Mouse (Mus musculus) T-helper 17 cell (primary cell): ENCODE data around the gene Srd5a1.
"Not testable (repeated sequence)": the region's sequence is repeated elsewhere in the genome, so short reads cannot be mapped to it uniquely, and the experiment has no call there.

Experiments used
- in situ Hi-C, 2 experiments: fragments of 300-600 bp; cut with MboI, MseI; formaldehyde crosslinking; loops; 1 replicate in 1 of 2; 2 replicates in 1 of 2; pipeline ENCODE4 v1.15.1; 2025; ENCODE audit warnings: high pct_unique_total_duplicates in 2 of 2

The Srd5a1 gene

DNA sequence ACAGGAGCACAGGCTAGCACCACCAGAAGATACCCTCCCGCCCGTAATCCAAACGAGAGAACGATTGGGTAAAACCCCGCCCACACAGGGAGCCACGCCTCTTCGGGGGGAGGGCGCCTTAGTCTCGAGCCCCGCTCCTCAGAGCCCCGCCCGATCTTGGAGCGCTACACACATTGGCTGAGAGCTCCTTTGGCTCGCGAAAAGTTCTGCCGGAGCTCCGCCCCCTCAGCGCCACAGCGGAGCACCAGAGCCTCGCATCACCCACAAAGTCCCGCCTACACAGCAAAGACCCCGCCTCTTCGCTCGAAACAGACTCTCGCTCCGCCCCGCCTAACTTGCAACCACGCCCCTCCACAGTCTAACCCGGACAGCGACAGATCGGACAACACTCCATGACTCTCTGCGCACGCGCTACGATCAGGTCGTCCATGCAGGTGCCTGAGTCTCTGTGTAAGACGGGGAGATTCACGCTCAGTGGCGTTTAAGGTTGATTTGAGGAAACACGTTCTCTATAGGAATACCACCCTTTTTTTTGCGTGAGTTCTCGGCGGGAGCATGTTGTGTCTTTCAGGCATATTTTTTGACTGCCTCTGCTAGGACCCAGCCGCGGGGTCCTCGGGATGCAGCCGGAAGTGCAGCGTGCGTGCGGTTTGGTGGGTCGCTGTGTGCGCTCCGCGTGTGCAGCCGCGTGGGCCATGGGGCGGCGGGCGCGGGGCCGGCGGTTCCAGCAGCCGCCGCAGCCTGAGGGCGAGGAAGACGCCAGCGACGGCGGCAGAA is at the start of gene Srd5a1:
Gene Srd5a1 (minus strand): TSS at position 45 of the 777 bp plus-strand sequence.
- in situ Hi-C loops, result loop anchor here (5.0 to 25.0 kb wide), 4 partner anchors 74 to 1024 kb away; partner anchors contain the start of genes 1700001L19Rik (in 1 of the 2), Fastkd3 (in 1 of the 2) and Mtrr (in 1 of the 2)

DNA sequence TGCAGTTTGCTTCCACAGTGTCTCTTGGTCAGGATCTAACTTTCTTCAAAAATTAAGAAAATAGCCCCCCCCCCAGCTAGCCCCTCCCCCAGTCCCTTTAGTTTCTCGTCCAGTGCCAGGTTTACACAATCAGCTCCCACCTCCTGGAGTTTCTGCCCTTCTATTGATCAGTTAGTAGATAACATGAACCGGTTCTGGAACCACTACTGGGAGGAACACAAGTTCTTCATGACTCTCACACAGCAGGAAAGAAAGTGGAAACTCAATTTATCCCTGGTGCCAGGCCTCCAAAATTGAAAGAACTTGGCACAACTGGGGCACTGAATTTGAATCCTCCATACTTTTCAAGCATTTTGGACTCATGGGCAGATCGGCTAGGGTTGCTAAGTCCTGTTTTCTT is 43.3 kb upstream of the Srd5a1 start:
- in situ Hi-C loops, result loop anchor here (5.0 to 25.0 kb wide), 6 partner anchors 37 to 270 kb away; no protein-coding TSS in a partner anchor

DNA sequence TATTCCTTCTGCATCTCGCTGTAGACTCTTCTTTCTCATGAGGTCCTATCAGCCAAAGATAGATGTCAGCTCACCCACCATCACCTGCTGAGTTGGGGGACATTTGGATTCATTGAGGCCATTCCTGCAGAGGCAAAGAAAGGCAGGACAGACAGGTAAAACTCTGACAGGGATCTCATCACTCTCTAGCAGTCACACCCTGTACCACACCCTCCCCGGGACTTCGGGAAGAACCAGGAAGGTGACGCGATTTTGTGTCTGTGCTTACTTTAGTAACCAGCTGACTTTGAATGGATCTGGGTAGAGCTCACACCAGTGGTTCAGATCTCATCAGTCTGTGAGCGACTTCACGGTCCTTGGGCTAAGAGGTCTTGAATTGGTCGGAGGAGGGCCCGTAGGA is 35.2 kb upstream of the Srd5a1 start:
- in situ Hi-C loops, result no loop called here

DNA sequence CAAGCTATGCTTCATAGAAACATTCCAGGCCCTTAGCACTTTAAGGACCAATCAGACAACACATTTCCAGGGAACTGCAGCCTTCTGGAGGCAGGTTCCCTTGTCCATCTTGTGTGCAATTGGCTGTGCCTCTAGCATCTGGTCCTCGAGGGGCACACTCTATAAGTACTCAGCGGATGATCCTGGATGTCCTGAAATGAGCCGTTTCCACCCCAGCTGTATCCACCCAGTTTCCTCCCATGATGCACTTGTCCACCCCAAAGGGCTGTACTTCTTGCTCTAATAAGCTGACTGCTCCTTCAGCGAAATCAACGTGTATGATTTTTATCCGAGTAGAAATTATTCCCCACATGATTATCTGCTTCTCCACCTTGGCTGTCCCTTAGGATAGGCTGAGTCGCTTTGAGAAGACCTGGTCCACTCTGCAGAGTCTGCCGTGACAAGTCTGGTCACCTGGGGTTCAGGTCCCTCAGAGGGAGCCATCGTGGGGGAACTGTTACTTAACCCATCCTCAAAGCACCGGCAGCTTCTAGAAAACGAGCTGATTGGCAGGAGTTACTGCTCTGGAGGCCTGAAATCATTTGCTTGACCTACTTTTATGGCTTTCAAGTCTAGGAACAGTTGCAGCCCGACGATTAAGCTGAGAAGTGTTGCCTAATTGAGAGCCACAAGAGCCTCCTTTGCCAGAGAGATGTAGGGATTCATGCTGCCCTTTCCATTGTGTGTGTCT is 34.6 kb upstream of the Srd5a1 start:
- in situ Hi-C loops, result no loop called here

DNA sequence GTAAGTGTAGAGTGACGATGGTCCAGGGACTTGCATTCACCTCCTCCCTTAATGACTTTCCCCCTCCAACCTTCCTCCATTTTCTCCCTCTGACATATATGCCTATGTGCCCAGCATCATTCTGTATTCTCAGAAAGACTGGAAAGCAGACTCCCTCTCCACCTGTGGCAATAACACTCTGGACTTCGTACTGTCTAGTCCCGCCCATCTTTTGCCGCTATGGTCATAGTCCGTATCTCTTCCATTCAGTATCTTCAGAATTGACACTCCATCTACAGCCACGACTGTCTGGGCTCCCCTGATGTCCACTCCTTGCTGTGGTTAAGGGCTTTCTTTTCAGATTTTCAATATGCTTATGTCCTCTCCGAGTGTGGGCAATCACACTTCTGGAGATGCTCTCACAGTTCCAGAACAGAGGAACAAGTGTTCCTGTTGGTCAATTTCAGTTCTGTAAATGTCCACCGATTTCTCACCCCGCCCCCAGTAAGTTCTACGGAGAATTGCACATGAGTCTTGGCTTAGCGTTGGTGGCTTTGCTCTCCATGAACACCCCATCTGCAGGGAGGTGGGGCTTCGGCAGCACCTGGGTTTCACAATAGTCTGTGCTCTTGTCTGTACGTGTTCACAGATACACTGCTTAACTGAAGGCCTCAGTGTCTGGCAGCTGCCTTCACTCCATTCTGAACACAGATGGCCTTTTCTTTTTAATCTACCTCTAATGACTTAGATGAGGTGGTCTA is 33.4 kb upstream of the Srd5a1 start:
- in situ Hi-C loops, result no loop called here

DNA sequence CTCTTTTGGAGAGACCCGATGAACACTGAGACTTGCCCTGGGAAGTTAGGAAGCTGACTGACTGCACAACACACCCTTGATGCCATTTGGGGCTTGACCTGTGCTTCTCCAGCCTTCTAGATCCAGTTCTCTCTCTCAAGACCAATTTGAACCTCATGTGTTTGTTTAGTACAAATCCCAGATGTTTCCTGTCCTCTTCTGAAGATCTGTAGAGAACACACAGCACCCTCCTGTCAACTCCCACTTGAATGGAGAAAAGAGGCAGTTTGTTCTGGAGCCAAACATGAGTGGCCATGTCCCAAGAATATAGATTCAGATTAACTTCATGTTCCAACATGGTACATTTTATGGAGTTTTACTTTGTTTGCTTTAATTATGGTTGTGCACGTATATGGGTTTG is 32.7 kb upstream of the Srd5a1 start:
- in situ Hi-C loops, result no loop called here

DNA sequence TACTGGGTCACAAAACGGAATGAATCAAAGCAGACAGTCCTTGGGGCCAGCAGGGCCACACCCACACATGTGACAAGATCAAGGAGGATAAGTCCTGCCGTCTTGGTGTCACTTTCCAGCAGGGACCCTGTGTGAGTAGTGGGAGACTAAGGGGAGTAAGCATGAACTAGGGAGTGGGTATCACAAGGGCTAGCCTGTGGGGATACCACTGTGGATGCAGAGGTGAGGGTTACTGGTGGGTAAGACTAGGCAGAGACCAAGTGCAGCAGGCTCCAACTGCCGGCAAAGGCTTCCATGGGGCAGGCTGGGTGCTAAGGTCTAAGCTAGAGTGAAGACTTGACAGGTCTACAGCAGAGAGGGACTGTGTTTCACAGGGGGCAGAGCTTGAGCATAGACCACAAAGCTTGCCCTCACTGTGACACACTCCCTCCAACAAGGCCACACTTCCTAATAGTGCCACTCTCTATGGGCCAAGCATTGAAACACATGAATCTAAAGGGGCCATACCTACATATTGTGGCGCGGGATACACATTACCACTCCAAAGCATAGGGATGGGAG is 31.5 kb upstream of the Srd5a1 start:
- in situ Hi-C loops, result no loop called here

DNA sequence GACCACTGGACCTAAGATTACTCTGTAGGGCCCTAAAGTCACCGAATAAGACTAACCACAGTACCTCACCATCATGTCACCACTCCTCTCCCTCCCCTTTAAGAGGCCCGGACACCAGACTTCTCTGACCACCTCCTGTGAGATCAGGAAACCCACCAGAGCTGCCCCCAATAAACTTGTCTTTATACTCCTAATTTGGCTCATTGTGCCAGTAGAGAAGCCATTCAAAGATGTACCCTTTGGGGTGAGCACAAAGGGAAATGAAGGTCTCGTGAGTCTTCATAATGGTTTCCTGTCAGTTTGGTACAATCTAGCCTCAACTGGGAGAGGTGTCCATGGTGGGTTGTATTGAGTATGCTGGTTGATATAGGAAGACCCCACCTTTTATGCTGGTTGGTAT is 29.8 kb upstream of the Srd5a1 start:
- in situ Hi-C loops, result no loop called here

DNA sequence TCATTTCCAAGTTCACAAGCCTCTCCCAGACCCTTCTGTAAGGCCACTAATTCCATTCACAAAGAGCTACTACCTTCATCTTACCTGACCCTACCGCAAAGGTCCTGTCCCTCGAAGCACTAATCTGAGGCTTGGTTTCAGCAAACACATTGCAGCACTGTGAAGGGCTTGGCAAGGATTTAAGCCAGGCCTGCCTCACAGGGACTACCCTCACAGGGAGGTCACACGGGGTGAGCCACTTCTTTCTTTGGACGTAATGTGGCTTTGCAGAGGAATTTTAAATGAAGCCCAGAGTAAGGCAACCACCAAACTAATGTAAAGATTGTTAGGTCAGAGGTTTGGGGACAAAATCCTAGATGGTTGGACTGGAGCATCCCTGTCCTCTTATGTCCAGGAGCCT is 29.3 kb upstream of the Srd5a1 start:
- in situ Hi-C loops, result no loop called here

DNA sequence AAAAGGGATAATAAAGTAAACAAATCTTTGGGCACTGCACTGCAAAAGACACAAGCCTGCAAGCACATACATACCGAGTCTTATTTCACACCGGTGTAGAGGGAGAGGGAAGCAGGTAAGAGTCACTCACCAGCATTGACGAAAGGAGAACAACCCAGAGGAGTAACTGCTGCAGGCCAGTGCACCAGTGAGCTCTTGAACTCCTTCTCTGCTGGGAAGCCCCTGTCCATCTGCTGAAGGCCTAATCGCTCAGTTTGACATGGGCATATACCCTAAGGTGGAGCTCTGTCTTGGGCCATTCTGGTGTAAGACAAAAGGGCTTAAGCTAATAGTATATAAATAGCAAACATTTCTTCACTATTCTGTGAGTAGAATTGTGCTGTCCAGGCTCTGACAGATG is 28.9 kb upstream of the Srd5a1 start:
- in situ Hi-C loops, result no loop called here

DNA sequence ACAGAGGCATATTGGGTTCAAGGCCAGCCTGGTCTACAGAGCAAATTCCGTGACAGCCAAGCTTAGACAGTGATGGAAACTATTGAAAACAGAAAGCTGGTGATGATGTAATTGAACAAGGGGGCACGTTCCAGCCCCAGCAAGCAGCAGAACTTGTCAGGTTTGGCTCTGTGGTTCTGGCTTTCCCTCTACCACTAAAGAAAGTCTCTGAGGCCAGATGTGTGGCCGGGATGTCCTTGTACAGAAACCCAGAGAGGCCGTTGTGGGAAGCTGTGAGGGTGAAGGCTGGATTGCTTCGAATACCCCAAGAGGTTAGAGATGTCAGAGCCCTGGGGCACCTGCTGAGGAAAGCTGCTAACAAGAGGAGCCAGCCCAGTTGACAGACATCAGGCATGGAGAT is 28.0 kb upstream of the Srd5a1 start:
- in situ Hi-C loops, result no loop called here

DNA sequence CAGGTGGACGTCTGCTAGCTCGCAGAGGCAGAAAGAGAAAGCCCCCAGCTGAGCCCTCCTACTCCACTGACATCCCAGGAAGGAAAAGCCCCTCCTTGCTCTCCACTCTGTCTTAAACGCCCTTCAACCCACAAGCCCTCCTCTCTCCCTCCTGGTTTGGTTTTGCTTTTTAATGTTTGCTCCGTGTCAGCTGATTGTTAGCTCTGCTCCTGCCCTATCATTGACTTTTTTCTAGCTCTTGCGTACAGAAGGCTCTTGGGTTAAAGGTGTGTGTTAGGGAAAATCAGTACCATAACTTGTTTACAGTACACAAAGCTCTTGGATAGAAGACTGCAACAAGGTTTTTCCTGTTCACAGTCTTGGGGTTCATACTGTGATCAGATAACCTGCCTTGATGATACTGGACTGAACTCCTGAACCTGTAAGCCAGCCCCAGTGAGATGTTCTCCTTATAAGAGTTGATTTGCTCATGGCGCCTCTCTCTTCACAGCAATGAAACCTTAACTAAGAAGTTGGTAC is 26.9 kb upstream of the Srd5a1 start:
- in situ Hi-C loops, result no loop called here

DNA sequence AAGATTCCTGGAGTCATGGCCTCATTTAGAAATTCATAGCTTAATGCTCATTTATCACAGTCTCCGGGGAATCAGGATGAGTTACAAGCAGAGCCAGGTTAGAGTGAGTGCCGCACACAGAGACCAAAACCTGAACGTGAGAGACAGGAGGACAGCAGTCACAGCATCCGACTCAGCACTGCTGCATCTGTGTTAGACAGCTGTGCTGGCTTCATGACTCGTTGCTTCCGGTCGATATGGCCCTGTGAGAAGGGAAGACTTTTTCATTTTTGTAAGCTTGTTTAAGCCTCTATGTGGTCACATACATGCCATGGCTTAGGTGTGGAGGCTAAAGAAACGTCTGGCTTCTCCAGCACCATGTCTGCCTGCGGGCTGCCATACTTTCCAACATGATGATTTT is 26.4 kb upstream of the Srd5a1 start:
- in situ Hi-C loops, result no loop called here

DNA sequence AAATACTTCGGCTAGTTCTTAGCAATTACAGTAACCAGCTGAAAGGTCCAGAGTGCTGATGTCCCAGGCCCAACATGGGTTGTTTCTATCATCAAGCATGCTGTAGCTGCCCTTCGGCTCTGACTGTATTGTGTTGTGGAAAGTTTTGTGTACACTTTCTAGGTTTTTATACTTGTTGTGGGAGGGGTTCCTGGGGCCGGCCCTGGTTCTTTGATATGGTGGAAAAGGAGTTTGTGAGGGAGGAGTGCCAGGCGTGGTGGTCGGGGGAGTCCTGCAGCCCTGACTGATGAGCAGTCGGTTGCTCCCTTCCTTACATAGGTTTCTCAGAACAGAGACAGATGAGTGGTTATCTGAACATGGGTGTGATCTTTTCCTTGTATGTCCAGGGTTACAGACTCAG is 25.6 kb upstream of the Srd5a1 start:
- in situ Hi-C loops, result no loop called here

DNA sequence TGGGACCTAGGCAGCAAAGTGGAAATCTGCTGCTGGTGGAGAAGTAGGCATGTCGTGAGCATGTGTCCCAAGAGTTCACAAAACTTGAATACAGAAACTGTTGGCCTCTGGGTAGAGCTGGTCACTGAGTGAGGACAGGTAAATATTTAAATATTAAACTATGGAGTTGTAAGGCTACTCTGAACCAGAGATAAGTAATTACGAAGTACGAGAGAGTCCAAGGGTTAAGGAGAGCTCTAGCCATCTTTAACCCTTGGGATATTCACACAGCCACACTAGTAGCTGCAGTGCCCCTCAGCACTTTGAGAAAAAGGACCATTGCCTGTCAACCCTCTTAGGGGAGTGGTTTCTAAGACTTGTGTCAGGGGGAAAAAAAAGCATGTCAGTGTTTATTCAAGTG is 25.1 kb upstream of the Srd5a1 start:
- in situ Hi-C loops, result no loop called here

DNA sequence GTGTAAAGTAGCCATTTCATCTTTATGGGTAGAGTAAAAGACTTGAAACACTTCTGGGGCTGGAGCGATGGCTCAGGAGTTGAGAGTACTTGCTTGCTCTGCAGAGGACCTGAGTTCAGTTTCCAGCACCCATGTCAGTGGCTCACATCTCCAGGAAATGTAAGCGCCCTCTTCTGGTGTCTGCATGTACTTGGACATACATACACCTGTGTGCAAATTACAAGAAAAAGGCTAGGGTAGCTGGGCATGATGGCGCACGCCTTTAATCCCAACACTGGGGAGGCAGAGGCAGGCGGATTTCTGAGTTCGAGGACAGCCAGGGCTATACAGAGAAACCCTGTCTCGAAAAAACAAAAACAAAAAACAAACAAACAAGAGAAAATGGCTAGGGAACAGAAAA is 24.6 kb upstream of the Srd5a1 start:
- in situ Hi-C loops, result not testable (repeated sequence)

DNA sequence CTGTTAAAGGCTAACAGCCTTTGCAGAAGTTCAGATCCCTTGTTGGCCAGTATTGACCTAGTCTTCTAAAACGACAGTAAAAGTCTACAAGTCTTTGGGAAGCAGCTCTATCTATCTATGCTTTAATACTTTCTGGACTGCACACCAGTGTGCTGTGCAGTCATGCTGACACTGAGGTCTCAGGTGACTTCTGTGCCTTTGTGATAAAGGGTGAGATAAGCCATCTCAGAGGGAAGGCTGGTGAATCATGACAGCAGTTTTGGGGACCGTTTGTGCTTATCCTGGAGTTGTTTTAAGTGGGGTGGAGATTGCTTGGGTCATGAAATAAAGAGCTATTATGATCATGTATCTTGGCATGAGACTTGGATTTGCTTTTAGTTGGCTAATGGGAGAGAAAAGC is 22.7 kb upstream of the Srd5a1 start:
- in situ Hi-C loops, result no loop called here

DNA sequence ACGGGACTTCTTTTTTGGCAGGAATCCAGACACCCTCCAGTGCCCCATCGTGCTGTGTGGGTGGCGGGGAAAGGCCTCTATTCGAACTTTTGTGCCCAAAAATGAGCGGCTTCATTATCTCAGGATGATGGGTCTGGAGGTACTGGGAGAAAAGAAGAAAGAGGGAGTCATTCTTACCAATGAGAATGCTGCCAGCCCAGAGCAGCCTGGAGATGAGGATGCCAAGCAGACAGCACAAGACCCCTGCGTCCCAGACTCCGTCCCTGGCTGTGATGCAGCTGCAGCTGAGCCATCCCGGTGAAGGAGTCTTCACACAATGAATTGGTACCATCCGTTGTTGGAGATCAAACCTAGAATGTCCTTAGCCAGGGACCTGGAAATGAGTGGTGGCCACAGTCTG is 22.3 kb upstream of the Srd5a1 start:
- in situ Hi-C loops, result no loop called here

DNA sequence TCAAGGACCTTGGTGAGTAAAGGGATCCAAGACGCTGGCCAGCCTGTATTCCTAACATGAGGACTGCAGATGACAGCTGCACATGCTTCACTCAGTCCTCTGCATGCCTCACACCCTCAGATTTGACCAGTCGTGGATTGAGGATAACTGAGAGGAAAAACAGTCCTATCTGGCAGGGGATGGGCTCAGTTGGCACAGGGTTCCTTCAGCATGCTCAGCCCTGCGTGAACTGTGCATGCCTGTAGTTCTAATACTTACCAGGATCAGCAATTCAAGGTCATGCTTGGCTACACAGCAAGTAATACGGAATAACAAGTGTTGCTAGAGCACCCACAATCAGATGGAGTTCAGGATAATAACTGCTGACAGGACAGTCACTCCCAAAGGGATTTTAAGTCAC is 20.4 kb upstream of the Srd5a1 start:
- in situ Hi-C loops, result no loop called here

DNA sequence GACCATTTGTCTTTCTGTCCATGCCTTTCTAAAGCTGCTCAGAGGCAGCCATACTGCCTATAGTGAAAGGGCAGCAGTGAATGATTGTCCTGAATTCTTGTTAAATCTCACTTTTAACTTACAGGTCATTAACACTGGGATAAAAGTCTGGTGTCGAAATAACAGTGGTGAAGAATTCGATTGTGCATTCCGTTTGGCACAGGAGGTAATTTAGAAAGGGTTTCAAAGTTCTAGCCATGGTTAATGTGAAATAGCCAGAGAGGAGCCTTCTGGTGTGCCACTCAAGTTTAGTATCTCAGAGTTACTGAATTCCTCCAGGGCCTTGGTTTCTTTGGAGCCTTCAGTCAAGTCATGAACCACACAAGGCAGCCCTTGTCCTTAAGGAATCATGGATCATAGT is 19.9 kb upstream of the Srd5a1 start:
- in situ Hi-C loops, result no loop called here

DNA sequence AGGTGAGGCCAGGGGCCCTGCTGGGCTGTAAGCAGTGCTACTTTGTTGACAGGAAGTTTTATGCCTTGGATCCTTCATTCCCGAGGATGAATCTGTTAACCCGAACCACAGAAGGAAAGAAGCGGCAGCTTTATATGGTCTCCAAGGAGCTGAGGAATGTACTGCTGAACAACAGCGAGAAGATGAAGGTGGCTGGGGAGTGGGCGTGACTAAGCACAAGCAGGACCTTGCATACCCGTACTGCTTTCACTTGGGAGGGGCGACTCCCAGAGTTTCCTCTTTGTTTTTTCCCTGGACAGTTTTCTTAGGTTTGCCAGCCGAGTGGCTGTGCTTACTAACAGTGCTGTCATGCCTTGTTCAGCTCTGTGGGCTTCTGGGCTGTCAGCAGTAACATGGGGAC is 19.3 kb upstream of the Srd5a1 start:
- in situ Hi-C loops, result no loop called here

DNA sequence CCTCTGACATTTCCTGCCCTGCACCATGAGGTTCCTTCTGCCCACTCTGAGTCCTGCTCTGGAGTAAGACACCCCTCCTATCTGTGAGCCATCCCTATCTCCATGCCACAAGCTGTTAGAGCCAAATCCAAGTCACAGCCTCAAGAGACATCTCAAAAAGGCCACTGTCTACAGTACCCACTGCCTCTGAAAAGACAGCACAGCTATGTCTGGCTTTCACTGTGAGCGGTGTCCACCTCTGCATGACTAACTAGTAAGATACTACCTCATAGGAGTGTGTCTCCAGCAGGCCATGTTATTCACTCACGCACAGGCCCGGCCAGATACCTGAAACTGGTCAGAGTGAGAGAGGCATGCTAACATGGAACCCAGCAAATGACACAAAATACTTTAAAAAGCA is 16.7 kb upstream of the Srd5a1 start:
- in situ Hi-C loops, result no loop called here
